Mouse (Mus musculus): Measurements from ENCODE around the gene Zdhhc19. TPM values are rescaled to one million over a fixed set of nuclear protein-coding genes. Genes with fewer than 3 reads are reported as not detected.

The Zdhhc19 gene
- polyA plus RNA-seq, 1 experiment, result not detected

DNA sequence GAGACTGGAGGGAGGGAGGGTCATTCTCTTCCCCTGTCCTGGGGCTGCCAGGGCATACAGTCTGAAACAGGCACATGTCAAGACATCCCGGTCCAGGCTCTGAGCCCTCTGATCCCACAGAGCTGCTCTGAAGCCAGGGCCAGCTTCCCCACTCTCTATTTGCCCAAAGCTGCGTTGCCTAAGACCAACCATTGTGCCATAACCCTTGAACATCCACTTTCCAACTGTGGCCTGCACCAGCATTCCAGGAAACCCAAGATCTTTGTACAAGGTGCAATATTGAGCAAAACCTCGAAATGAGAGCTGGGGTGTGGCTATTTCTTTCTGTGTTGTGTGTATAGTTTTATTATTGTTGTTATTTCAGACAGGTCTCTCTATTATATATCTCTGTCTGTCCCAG lies 59.5 kb downstream of the Zdhhc19 start:
- Histone ChIP-seq H3K27me3 (ENCODE audit: control insufficient read depth) (peaks cover 4% of the 10 kb centered on the region), H3K36me3 (ENCODE audit: control insufficient read depth) (no peaks in the 10 kb centered on the region; the same call in 1 of the 2 replicates), H3K9me3 (ENCODE audit: control insufficient read depth, low read length) (peaks cover 3% of the 10 kb centered on the region; the same call in 1 of the 2 replicates), H3K4me3 (replicated peaks) (no peak overlapping the region), H3K4me1 (ENCODE audit: control insufficient read depth) (peaks cover 29% of the 10 kb centered on the region)
- TF ChIP-seq GATA1 (IDR thresholded peaks at IDR 0.05; ENCODE audit: low read length), result no peak
- TF ChIP-seq TAL1 (IDR thresholded peaks at IDR 0.05; ENCODE audit: low read length), result no peak

DNA sequence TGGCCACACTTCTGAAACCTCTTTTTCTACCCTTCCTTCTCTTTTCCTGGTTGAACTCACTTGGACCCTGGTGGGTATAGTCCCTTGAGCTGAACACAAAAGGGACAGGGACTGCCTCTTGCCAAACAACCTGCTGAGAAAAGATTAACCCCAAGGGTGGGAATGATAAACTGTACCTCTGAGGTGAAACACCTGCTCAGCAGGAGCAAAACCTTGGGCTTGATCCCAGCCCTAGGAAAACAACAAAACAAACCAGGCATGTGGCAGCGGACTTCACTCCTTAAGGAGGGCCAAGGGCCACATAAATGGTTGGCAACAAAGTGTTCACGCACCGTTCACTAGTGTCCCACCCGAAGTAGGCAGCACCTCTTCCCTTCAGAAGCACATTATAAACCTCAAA lies 63.4 kb downstream of the Zdhhc19 start:
- Histone ChIP-seq H3K27me3 (ENCODE audit: control insufficient read depth) (peaks cover 4% of the 10 kb centered on the region), H3K4me1 (ENCODE audit: control insufficient read depth) (peaks cover 52% of the 10 kb centered on the region), H3K9me3 (ENCODE audit: control insufficient read depth, low read length) (no peaks in the 10 kb centered on the region), H3K36me3 (ENCODE audit: control insufficient read depth) (no peaks in the 10 kb centered on the region), H3K4me3 (replicated peaks) (no peak overlapping the region)
- TF ChIP-seq TAL1 (IDR thresholded peaks at IDR 0.05; ENCODE audit: low read length) (no peak), GATA1 (IDR thresholded peaks at IDR 0.05; ENCODE audit: low read length) (no peak)

DNA sequence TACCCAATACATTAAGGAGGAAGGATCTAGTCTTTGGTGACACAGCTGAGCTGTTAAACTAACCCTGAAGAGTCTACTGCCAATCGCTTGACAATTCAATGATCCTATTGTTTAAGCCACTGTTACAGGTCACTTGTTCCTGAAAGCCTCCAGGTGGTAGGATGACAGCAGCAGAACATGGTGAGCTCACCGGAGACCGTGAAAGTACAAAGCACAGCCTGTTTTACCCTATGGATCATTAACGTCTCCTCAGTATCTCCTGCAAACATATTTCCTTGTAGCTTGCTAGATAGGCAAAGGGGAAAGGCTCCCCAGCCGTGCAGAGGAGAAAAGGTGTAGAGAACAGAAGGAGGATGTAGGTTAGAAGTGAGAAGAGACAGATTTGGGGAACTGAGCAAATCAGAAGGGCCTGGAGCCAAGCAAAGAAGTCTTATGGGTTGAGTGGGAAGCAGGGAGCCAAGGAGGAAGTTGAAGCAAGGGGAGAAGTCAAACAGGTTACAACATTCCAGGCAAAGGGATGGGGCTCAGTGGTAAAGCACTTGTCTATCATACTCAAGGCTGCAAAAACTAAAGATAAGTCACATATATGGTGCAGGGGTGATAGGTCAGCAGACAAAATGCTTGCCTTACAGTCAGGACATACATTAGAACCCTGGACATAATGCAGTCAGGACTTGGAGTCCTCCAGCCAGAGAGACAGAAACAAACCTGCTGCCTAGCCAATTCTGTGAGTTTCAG lies 67.2 kb downstream of the Zdhhc19 start:
- TF ChIP-seq GATA1 (IDR thresholded peaks at IDR 0.05; ENCODE audit: low read length) (no peak), TAL1 (IDR thresholded peaks at IDR 0.05; ENCODE audit: low read length) (no peak)
- H3K27me3 ChIP-seq (ENCODE audit: control insufficient read depth), result no peaks in the 10 kb centered on the region
- H3K9me3 ChIP-seq (ENCODE audit: control insufficient read depth, low read length), result no peaks in the 10 kb centered on the region
- H3K4me3 ChIP-seq (replicated peaks), result no peak overlapping the region
- no peaks in the 10 kb centered on the region; the same call in 1 of the 2 replicates for H3K36me3 ChIP-seq (ENCODE audit: control insufficient read depth)
- H3K4me1 ChIP-seq (ENCODE audit: control insufficient read depth), result peaks cover 55% of the 10 kb centered on the region

DNA sequence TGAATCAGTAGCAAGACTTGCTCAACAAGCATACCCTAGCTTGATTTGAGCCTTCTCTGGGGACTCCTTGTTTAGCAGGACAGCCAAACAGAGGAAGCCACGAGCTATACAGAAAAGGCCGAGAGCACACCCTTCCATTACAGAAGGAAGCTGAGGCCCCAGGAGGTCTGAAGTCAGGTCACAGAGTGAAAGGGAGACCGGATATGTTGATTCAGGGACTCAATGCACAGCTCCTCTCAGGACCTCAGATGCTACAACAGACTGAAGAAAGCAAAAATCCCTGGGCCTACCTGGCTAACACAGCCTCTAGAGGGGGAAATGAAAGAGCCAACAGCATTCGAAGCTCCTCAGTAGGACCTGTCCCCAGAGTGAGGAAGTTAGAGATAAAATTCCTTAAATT lies 71.2 kb downstream of the Zdhhc19 start:
- TF ChIP-seq GATA1 (IDR thresholded peaks at IDR 0.05; ENCODE audit: low read length), result no peak
- Histone ChIP-seq H3K4me1 (ENCODE audit: control insufficient read depth) (peaks cover 43% of the 10 kb centered on the region), H3K9me3 (ENCODE audit: control insufficient read depth, low read length) (no peaks in the 10 kb centered on the region), H3K4me3 (replicated peaks) (no peak overlapping the region), H3K27me3 (ENCODE audit: control insufficient read depth) (peaks cover 5% of the 10 kb centered on the region), H3K36me3 (ENCODE audit: control insufficient read depth) (no peaks in the 10 kb centered on the region; the same call in 1 of the 2 replicates)

DNA sequence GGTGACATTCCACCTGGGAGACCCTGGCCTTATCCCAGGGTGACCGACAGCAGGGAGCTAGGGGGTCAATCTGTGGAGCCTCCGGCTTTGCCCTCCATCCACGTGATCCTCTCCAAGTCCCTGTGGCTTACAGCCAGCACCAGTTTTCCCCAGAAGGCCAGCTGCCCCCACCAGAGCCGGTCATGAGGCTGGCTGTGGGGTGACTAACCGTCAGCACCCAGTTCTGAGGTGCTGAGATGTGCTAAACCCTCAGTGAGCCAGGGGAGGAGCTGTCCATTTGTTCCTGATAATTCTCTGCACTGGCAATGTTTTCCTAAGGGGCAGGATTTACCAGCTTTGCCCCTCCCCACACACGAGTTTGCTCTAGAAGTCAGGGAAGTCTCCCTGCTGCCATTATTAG lies 72.3 kb downstream of the Zdhhc19 start:
- Histone ChIP-seq H3K4me3 (replicated peaks) (no peak overlapping the region), H3K36me3 (ENCODE audit: control insufficient read depth) (no peaks in the 10 kb centered on the region; the same call in 1 of the 2 replicates), H3K9me3 (ENCODE audit: control insufficient read depth, low read length) (no peaks in the 10 kb centered on the region), H3K27me3 (ENCODE audit: control insufficient read depth) (peaks cover 5% of the 10 kb centered on the region), H3K4me1 (ENCODE audit: control insufficient read depth) (peaks cover 32% of the 10 kb centered on the region)
- TF ChIP-seq GATA1 (IDR thresholded peaks at IDR 0.05; ENCODE audit: low read length) (no peak), TAL1 (IDR thresholded peaks at IDR 0.05; ENCODE audit: low read length) (no peak)

DNA sequence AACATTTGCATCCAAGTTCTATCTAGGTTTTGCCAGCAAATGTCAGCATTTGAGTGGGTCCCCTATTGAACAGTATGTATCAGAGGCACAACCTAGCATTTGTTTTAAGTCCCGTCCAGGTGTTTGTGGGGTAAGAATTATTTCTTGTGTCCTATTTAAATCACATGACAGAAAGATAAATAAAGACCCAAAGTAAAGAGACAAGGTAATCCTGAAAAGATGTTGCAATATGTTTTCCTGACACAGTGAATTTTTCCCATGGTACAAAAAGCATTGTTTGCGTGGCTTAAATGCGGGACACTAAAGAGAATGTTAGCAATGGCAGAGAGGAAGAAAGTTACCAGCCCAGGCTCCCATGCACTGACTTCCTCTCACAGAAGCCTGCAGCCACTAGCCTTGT lies 74.0 kb downstream of the Zdhhc19 start:
- Histone ChIP-seq H3K4me1 (ENCODE audit: control insufficient read depth) (peaks cover 26% of the 10 kb centered on the region), H3K9me3 (ENCODE audit: control insufficient read depth, low read length) (no peaks in the 10 kb centered on the region), H3K4me3 (replicated peaks) (no peak overlapping the region), H3K27me3 (ENCODE audit: control insufficient read depth) (peaks cover 5% of the 10 kb centered on the region), H3K36me3 (ENCODE audit: control insufficient read depth) (no peaks in the 10 kb centered on the region; the same call in 1 of the 2 replicates)
- TF ChIP-seq GATA1 (IDR thresholded peaks at IDR 0.05; ENCODE audit: low read length), result no peak

DNA sequence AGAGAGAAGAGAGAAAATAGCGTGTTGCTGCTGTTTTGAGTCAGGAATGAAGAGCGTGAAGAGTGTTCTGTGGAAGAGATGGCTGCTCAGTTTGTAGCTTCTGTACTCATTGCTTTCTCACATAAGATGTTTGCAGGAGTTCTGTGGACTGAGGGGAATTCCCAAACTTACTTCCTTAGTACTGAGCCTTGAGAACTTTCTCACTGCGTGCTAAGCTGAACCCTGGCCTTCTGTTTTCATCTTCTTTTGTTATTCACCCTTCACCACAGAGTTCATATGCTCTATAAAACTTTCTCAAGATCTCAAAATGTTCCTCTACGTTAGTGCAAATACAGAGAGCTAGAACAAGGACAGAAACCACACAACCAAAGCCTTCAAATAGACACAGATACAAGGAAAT lies 76.5 kb downstream of the Zdhhc19 start:
- H3K4me1 ChIP-seq (ENCODE audit: control insufficient read depth), result peaks cover 37% of the 10 kb centered on the region
- H3K36me3 ChIP-seq (ENCODE audit: control insufficient read depth), result no peaks in the 10 kb centered on the region; the same call in 1 of the 2 replicates
- H3K4me3 ChIP-seq (replicated peaks), result no peak overlapping the region
- H3K9me3 ChIP-seq (ENCODE audit: control insufficient read depth, low read length), result no peaks in the 10 kb centered on the region
- H3K27me3 ChIP-seq (ENCODE audit: control insufficient read depth), result peaks cover 5% of the 10 kb centered on the region
- TF ChIP-seq GATA1 (IDR thresholded peaks at IDR 0.05; ENCODE audit: low read length), result no peak
- no peak for TF ChIP-seq TAL1 (IDR thresholded peaks at IDR 0.05; ENCODE audit: low read length)

DNA sequence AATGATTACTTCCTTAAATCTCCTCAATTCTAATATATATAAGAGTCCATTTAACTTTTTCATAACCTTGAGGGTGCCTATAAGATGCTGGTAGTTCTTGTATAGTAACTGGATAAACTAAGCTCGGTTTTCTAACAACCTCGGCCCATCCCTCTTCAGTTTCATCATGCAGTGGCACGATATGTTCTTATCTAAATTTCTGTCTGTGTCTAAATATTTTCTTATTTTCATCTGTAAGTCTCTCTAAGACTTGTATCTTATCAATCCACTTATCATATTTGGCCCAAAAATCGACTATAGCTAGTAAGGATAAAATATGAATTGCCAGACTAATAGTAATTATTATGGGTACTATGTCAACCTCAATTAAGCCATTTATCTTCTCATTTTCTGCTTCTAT lies 90.4 kb downstream of the Zdhhc19 start:
- H3K4me1 ChIP-seq (ENCODE audit: control insufficient read depth), result peaks cover 29% of the 10 kb centered on the region
- H3K4me3 ChIP-seq (replicated peaks), result no peak overlapping the region
- H3K36me3 ChIP-seq (ENCODE audit: control insufficient read depth), result no peaks in the 10 kb centered on the region
- no peak for TF ChIP-seq TAL1 (IDR thresholded peaks at IDR 0.05; ENCODE audit: low read length)
- TF ChIP-seq GATA1 (IDR thresholded peaks at IDR 0.05; ENCODE audit: low read length), result no peak
- H3K27me3 ChIP-seq (ENCODE audit: control insufficient read depth), result peaks cover 4% of the 10 kb centered on the region
- H3K9me3 ChIP-seq (ENCODE audit: control insufficient read depth, low read length), result no peaks in the 10 kb centered on the region

DNA sequence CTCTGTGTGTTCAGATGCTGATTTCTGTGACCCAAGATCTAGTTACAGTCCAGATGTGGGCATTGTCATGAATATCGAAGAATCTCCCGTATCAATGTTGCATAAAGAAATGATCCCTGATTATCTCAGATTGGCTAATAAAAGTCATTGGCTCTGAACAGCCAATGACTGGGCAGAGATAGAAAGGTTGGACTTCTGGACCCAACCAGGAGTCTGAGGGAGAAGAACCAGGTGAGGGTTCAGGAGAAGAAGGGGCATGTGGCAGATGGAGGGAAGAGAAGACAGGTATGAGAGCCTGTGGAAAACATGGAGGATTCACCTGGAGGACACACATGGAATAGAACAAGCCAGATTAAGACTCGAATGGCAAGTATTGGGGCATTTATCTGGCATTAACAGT lies 92.5 kb downstream of the Zdhhc19 start:
- no peak for TF ChIP-seq TAL1 (IDR thresholded peaks at IDR 0.05; ENCODE audit: low read length)
- TF ChIP-seq GATA1 (IDR thresholded peaks at IDR 0.05; ENCODE audit: low read length), result no peak
- peaks cover 8% of the 10 kb centered on the region for H3K27me3 ChIP-seq (ENCODE audit: control insufficient read depth)
- no peak overlapping the region for H3K4me3 ChIP-seq (replicated peaks)
- no peaks in the 10 kb centered on the region for H3K9me3 ChIP-seq (ENCODE audit: control insufficient read depth, low read length)
- H3K36me3 ChIP-seq (ENCODE audit: control insufficient read depth), result no peaks in the 10 kb centered on the region
- H3K4me1 ChIP-seq (ENCODE audit: control insufficient read depth), result peaks cover 34% of the 10 kb centered on the region

DNA sequence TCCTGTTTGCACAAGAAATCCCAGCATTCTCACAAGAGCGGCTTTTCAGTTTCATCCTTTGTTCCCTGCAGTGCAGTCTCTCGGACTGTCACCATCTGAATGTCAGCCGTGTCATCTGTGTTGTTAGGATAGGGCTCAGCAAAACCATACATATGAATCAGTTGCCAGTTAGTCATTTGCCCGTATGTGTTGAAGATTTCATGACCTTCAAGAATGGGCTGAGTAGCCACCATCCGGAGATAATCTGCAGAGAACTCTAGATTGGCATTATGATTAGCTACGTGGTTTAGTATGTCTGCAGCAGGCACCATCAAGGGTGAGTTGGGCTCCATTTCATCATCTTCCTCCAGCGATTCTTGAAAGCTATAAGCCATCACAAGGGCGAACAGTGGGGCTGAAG lies 95.5 kb downstream of the Zdhhc19 start:
- TF ChIP-seq TAL1 (IDR thresholded peaks at IDR 0.05; ENCODE audit: low read length) (no peak), GATA1 (IDR thresholded peaks at IDR 0.05; ENCODE audit: low read length) (no peak)
- Histone ChIP-seq H3K4me1 (ENCODE audit: control insufficient read depth) (peaks cover 48% of the 10 kb centered on the region), H3K9me3 (ENCODE audit: control insufficient read depth, low read length) (no peaks in the 10 kb centered on the region), H3K4me3 (replicated peaks) (no peak overlapping the region), H3K27me3 (ENCODE audit: control insufficient read depth) (peaks cover 10% of the 10 kb centered on the region), H3K36me3 (ENCODE audit: control insufficient read depth) (no peaks in the 10 kb centered on the region)

Data from erythroblast, embryonic 14.5 days (primary cell).